Mouse (Mus musculus) E14TG2a.4 (cell line): Measurements from ENCODE around the gene Slc11a1.

Source experiments
- CTCF ChIP-seq: conservative IDR thresholded peaks from 2 replicates; pipeline ENCODE4 v1.5.1; 2014; ENCODE audit warnings: low read length
- NANOG ChIP-seq: IDR thresholded peaks from 2 replicates; pipeline ENCODE4 v1.6.1; 2014; ENCODE audit warnings: borderline replicate concordance, low read length, mixed read lengths
- POU5F1 ChIP-seq: IDR thresholded peaks from 2 replicates; pipeline ENCODE4 v1.6.1; 2014; ENCODE audit warnings: low read length, borderline replicate concordance

- TF ChIP-seq CTCF (no peak), POU5F1 (no peak), NANOG (no peak)
Observed at GRCm38 (mm10) chr1:74332241-74332763, 42.7 kb upstream of the Slc11a1 start.
